Mouse (Mus musculus) spleen, adult 18-20 months (tissue): Measurements from ENCODE around the gene Foxn1.

ENCODE experiments used
- DNase-seq, 2 experiments: peaks; one replicate each; pipeline ENCODE4 v3.0.0; 2022; ENCODE audit warnings: mixed read lengths in 2 of 2

Gene Foxn1

GRCm38 (mm10) chr11:78399680-78400079 is 13.3 kb upstream of the Foxn1 start:
- peak; percentile 22 to 61 for DNase-seq

DNA sequence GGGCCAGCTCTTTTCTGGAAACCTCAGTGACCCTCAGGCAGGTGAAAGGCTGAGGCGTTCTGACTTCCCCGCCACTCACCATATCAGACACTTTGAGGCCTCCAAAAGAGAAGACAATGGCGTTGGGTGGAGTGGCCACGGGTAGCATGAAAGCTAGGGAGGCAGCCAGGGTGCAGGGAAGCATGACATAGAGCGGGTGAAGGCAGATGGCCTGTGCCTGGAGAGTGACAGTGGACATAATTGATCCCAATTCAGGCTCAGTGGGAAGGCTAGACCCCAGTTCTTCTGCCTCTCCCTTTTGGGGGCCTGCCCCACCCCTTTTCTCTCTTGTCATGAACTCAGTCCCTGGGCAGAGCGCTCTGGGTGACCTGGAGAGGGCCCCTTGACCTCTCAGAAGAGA is 11.9 kb upstream of the Foxn1 start:
- no peak for DNase-seq

DNA sequence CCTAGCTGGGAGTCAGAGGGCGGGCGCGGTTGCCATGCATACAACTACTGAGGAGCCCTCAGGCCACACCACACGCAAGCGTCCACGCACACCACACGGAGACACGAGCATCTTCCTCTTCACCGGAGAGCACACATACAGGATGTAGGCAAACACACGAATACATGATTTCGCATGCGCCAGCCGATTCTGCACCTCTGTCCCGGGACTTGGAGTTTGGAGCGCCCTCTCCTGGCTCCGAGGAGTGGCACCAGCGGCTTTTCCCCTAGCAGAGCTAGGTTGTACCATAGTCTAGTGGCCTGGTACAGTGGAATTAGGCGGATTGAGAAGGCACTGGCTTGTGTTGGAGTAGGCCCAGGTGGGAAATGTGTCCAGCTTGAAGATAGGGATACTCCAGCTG is 11.0 kb upstream of the Foxn1 start:
- DNase-seq: peak; percentile 52 to 68

DNA sequence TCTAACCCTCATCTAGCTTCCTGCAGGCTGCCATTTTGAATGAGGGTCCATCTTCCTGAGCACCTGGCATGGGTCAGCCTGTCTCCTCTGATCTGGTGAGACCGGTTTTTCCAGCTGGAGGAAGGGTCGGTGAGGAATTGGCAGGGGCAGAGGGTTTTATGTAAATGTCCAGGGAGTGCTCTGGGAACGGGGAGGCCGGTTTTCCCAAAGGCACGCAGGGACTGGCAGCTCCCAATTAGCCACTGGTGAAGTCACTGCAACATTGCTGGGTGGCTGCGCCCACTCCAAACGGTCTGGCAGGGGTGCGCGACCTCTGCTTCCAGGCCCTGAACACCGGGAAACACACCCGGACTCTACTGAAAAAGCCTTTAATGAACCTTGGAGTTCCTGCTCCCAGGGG is 10.6 kb upstream of the Foxn1 start:
- DNase-seq: no peak

DNA sequence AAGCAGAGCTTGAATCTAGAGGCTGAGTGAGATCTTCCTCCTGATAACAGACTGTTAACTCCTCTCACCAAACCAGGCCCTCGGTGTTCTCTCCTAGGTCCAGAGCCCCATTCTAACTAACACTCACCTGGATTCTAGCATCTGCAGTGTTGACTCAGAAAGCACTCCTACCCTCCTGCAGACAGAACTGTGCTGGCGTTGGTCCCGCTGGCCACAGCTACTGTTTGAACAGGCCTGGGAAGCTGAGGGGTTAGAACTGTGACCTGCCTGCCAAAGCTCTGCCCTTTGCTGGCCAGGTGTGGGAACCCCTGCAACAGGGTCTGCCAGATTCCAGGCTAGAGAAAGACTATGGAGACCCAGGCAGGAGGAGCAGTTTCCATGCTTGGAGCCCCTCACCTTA is 6.4 kb upstream of the Foxn1 start:
- no peak for DNase-seq

GRCm38 (mm10) chr11:78385776-78386175 is 582 bp downstream of the Foxn1 start:
- DNase-seq: no peak

- DNase-seq: no peak
These were observed 3.7 kb downstream of the Foxn1 start for GRCm38 (mm10) chr11:78382701-78383100.

DNA sequence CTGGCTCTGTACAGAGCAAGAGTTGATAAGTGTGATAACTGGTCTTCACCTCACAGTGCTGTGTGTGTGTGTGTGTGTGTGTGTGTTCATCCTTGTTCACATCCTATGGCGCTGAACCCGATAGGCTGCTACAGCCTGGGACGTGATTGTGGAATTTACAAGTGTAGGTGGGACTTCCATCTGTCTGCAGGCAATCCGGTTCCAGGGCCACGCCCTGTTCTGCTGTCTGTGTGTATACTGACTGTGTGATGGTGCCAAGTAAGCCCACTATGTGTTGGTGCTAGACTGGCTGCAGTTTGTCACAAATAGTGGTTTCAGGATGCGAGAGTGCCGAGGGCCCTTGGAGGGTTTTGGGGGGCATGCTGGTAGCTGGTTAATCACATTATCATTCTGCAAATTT is 4.1 kb downstream of the Foxn1 start:
- DNase-seq: no peak

DNA sequence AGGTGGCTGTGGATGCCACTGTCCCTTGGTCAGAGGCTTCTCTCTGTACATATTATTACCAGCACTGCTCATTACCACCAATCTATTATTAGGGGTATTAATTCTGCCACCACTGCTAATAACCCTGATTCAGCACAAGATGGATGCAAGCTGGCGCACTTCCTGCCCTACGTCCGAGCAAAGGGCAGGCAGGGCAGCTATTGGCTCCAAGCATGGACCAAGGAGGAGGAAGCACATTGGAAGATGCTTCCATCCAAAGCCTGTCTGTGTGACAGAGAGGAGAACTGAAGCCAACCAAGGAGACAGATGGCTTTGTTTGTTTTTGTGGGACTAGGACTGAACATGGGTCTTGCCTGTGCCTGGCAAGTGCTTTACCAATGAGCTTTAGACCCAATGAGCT is 5.4 kb downstream of the Foxn1 start:
- no peak for DNase-seq

GRCm38 (mm10) chr11:78380351-78380750 is 6.0 kb downstream of the Foxn1 start:
- no peak for DNase-seq

DNA sequence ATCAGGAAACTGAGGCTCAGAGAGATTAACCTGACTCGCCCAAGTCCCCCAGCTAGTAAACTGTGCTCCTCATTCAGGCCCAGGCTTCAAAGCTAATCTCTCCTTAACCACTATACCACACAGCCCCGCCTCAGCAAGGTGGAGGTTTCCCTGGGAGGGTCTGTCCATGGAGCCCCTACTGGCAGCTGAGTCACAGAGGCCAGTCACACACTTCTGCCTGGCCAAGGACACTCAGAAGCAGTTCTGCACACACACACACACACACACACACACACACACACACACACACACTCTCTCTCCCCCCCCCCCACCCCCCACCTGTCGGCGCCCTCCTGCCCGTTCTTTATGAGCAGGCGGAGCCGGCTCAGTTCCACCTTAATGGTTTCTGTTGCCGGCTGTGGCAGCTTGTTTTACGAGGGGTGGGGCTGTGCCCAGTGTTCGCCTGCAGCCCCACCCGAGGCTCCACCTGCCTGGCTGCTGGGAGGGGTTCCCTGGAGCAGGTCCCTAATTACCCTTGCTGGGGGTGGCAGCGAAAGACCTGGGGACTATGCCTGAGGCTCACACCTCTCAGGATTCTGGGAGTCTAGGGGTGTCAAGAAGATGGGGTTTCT is 8.7 kb downstream of the Foxn1 start:
- no peak for DNase-seq

- DNase-seq: no peak
These were observed 12.2 kb downstream of the Foxn1 start for GRCm38 (mm10) chr11:78374147-78374546.

GRCm38 (mm10) chr11:78372610-78373009 is 13.7 kb downstream of the Foxn1 start:
- DNase-seq: no peak

GRCm38 (mm10) chr11:78372166-78372565 is 14.2 kb downstream of the Foxn1 start:
- no peak for DNase-seq

DNA sequence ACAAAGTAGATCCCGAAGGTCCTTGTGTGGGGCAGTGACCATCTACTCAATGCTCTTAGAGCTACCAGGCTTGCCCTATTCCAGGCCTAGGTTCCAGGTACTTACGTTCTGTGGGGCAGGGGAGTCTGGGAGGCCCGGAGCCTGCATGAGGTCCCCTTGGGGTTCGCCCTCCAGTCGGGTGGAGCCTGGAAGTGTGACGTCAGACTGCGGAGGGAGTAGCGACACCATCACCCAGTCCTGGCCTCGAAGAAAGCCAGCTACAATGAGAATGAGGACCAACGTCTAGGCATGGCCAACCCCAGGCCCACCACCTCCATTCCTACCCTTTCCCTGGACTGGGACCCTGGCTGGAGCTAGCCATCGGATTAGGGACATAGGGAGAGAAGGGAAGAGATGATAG is 14.6 kb downstream of the Foxn1 start:
- DNase-seq: no peak

DNA sequence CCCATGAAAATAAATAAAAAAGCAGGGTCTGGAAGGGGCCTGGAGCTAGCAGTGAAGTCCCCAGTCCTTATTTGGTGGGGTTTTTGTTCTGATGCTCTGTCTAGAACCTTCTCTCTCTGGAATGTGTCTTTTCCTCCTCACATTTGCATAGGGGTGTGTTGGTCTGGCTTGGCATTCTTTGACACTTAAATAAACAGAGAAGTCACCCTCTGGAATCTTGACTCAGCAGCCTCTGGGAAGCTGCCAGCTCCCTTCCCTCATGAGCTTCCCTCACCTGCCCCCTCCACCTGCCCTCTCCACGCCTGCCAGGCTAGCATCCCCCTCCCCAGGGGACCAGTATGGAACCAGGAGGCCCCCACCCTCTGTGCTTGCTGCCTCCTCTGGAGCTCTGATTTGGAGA is 16.0 kb downstream of the Foxn1 start:
- DNase-seq: no peak

DNA sequence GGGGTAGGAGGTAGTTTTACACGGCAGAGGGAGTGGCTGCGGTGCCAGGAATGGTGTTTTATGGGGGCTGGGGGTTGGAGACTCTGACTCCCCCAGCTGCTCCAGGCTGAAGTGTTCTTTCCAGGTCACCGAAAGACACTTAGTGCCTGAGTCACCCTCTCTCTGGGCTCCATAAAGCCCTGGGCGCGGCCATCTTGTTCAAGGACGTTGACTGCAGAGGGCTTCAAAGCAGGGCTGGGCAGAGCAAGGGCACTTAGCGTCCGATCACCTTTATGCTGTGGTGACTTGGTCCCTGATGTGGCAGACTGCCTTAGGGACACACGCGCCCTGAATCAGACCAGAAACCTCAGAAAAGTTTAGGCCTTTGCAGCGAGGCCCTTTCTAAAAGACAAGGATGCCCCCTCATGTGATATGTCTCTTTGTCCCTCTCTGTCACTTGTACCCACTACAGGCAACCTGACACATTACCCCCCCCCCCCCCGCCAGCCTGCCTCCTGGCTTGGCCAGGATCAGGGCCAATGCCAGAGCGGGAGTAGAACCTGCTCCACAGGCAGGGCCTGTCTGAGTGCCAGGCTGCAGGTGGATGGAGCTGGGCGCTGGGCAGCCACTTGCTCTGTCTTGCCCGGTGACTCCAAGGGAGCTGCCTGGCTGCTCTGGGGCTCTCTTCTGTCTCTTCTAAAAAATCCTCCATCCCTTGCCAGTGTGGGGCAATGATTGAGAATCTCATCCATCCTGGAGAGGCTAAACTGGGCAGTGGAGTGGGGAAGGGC is 18.7 kb downstream of the Foxn1 start:
- DNase-seq: no peak

- DNase-seq: no peak
These were observed 22.3 kb downstream of the Foxn1 start for GRCm38 (mm10) chr11:78364103-78364502.

DNA sequence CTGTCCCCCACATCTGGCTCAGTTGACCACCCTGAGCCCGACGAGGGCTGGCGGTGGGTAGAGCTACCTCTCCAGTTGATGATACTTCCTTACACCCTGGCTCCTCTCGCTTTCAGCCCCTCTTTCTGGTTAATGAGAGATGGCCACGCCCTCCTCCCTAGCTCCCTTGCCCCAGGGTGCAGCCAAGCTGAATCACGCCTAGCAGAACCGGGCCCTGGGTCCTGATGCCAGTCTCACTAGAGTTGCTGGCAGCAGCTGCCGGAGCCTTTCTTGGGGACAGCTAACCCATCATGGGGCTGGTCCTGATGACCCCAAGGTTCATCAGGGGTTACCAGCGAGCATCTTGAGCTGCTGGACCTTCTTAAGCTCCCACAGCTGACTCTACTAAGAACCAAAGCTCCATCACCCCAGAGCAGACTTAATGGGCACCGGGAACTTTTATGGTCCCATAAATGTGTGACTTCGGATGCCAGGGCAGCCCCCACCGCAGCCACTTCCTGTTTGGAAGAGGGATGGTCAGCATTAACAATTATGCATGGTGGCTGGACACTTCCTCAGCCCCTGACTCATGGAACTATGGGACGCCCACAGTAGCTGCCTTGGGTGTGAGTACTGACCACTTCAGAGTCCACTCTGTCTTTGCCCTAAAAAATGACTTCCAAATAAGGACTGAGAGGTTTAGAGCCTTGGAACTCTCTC is 22.9 kb downstream of the Foxn1 start:
- DNase-seq: no peak

DNA sequence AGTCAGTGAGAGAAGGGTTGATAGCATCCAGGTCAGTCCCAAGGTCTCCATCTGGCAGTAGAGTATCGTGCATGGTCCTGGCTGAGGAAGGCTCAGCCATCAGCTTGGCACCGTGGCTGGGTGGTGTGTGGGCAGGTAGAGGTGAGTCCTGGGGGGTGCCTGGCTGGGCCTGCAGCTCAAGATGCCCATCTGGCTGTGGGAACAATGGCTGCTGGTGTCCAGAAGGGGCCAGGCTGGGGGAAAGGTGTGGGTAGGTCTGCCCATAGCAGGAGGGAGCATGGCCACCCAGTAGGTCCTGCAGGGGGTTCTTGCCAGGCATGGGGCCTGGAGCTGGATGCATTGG is 25.6 kb downstream of the Foxn1 start:
- DNase-seq: no peak

DNA sequence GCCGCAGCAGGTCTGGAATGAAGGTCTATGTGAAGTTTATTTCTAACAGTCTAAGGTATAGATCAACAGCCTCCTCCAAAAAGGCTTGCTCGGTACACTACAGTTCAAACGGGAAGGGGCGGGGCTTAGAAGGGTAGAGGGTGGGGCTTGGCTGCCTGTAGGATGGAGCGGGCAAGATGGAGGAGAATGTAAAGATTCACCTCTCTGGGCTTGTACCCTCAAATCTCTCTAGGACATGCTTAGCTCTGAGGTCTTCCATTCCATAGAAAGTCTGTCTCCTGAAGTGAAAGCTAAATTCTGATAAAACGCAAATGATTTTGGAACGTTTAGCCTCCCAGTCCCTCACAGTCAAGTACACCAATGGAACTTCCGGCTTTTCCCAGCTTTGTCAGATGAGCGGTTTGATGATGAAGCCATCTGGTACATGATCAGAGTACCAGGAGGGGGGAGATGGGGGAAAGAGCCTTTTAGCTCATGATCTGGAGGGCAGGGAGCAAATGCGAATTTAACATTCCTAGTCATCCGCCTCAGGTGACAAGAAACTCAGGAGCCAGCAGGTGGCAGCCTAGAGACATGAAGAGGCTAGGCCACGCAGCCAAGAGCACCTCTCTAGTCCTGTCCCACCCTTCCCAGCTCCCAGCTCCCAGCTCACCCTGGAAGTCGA is 26.1 kb downstream of the Foxn1 start:
- peak; percentile 63 to 84 for DNase-seq

DNA sequence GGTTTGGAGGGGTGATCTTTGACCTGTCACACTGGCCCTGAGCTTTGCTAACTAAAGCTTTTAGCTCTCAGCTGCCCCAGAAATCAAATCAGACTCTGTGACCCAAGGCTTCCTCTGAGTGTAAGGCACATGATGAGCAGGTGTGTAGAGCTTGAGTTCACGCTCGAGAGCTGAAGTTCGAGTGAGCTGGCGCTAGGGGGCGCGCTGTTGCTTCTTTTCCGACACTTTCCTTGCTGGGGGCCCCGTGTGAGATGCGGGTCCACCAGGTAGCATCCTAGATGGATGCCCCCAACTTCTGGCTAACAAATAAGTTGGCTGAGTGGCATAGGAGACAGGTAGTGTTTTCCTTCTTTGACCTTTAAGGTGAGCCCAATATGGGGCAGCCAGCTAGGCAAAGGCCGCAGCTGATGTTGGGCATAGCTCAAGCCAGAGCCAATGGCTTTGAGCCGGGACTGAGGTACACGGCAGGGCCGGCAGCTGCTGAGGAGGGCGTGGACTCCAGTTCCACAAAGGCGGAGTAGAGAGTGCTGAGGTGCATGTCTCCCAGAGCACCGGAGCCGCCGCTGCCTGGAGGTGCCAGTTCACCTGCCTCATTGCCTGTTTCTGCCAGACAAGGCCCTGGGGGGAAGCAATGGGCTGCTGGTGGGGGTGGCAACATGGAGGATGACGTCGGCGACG is 27.9 kb downstream of the Foxn1 start:
- DNase-seq: peak in 1 of 2 experiments; percentile 39
